Mouse (Mus musculus) MEL (cell line): ENCODE data around the gene Stat5a.

ENCODE experiments used
- CTCF ChIP-seq, 3 experiments: IDR thresholded peaks in 2 of 3; conservative IDR thresholded peaks in 1 of 3; 2 replicates each; pipeline ENCODE4 v1.5.1; 2011 to 2012; ENCODE audit warnings: low read length in 3 of 3, low read depth in 2 of 3, mild to moderate bottlenecking in 2 of 3, improper control_type of control experiment in 1 of 3, inconsistent platforms in 1 of 3, mixed read lengths in 1 of 3, moderate library complexity in 1 of 3; ENCODE audit not compliant: control insufficient read depth in 1 of 3, insufficient read depth in 1 of 3, poor library complexity in 1 of 3, severe bottlenecking in 1 of 3
- E2F4 ChIP-seq: IDR thresholded peaks from 2 replicates; pipeline ENCODE4 v1.6.1; 2011; ENCODE audit warnings: low read depth, low read length, improper control_type of control experiment, borderline replicate concordance
- EP300 ChIP-seq, 2 experiments: IDR thresholded peaks; 2 replicates each; pipeline ENCODE4 v1.6.1; 2011; ENCODE audit warnings: improper control_type of control experiment in 2 of 2, low read length in 2 of 2, low read depth in 1 of 2, mild to moderate bottlenecking in 1 of 2
- GABPA ChIP-seq: IDR thresholded peaks from 2 replicates; pipeline ENCODE4 v1.6.1; 2012; ENCODE audit warnings: low read depth, mild to moderate bottlenecking, inconsistent platforms, low read length, improper control_type of control experiment, moderate library complexity
- GATA1 ChIP-seq: IDR thresholded peaks from 2 replicates; pipeline ENCODE4 v1.6.1; 2011; ENCODE audit warnings: low read depth, low read length, improper control_type of control experiment
- POLR2A ChIP-seq, 2 experiments: IDR thresholded peaks; 2 replicates each; pipeline ENCODE4 v1.6.1; 2011 to 2012; ENCODE audit warnings: low read length in 2 of 2, mild to moderate bottlenecking in 2 of 2, control low read depth in 1 of 2, improper control_type of control experiment in 1 of 2, low read depth in 1 of 2, moderate library complexity in 1 of 2; ENCODE audit not compliant: control insufficient read depth in 1 of 2, insufficient read depth in 1 of 2, poor library complexity in 1 of 2
- SIN3A ChIP-seq: IDR thresholded peaks from 2 replicates; pipeline ENCODE4 v1.6.1; 2012; ENCODE audit warnings: low read length, improper control_type of control experiment, inconsistent platforms
- TCF12 ChIP-seq: IDR thresholded peaks from 2 replicates; pipeline ENCODE4 v1.6.1; 2014; ENCODE audit warnings: low read depth, mild to moderate bottlenecking, inconsistent platforms, low read length, improper control_type of control experiment, moderate library complexity
- USF1 ChIP-seq: IDR thresholded peaks from 2 replicates; pipeline ENCODE4 v1.6.1; 2014; ENCODE audit warnings: low read depth, mild to moderate bottlenecking, inconsistent platforms, low read length, improper control_type of control experiment, moderate library complexity
- ZKSCAN1 ChIP-seq: IDR thresholded peaks from 2 replicates; pipeline ENCODE4 v1.6.1; 2012; ENCODE audit warnings: low read depth, mild to moderate bottlenecking, inconsistent platforms, low read length, improper control_type of control experiment, moderate library complexity
- ZNF384 ChIP-seq: IDR thresholded peaks from 2 replicates; pipeline ENCODE4 v1.6.1; 2012; ENCODE audit warnings: low read depth, mild to moderate bottlenecking, inconsistent platforms, low read length, improper control_type of control experiment

GRCm38 (mm10) chr11:100824496-100824895 lies 34.7 kb upstream of the Stat5a start:
- TF ChIP-seq GATA1 (no peak), E2F4 (no peak), POLR2A (IDR thresholded peaks at IDR 0.05; ENCODE audit: control insufficient read depth in 1 of 2, insufficient read depth in 1 of 2, low read depth in 1 of 2, low read length in 2 of 2, poor library complexity in 1 of 2) (no peak), CTCF (IDR thresholded peaks at IDR 0.05 in 2 of 3, conservative IDR thresholded peaks at IDR 0.05 in 1 of 3; ENCODE audit: control insufficient read depth in 1 of 3, insufficient read depth in 1 of 3, low read depth in 2 of 3, low read length in 3 of 3, poor library complexity in 1 of 3, severe bottlenecking in 1 of 3) (no peak), EP300 (IDR thresholded peaks at IDR 0.05; ENCODE audit: low read depth in 1 of 2, low read length in 2 of 2) (no peak), GABPA (no peak), SIN3A (no peak), ZKSCAN1 (no peak), TCF12 (no peak), USF1 (no peak), ZNF384 (no peak)
